Mouse (Mus musculus) MEL (cell line): ENCODE measurements at regions not wholly inside any gene's neighbourhood (a gene's known extent, or its start where the extent isn't known, plus 50 kb on each side); places are given as distances from the start of the nearest gene placed in this dataset.

Experiments used
- DNase-seq: peaks from one replicate; pipeline ENCODE4 v3.0.0; 2011; ENCODE audit warnings: low read depth, low spot score
- H3K27ac ChIP-seq: 2 replicates; pipeline ENCODE4 v1.5.1; 2012; ENCODE audit warnings: low read depth, mild to moderate bottlenecking, control low read depth, low read length, moderate library complexity; ENCODE audit not compliant: control insufficient read depth
- H3K27me3 ChIP-seq, 2 experiments: fragments of 150-350 bp in 1 of 2; sonication (generic) in 1 of 2; 2 replicates each; pipeline ENCODE4 v1.6.1; 2012; ENCODE audit warnings: low read length in 2 of 2, mild to moderate bottlenecking in 2 of 2, improper control_type of control experiment in 1 of 2, moderate library complexity in 1 of 2; ENCODE audit not compliant: insufficient read depth in 2 of 2, control insufficient read depth in 1 of 2
- H3K36me3 ChIP-seq, 2 experiments: 2 replicates each; pipeline ENCODE4 v1.6.1; 2012 to 2014; ENCODE audit warnings: low read length in 2 of 2, improper control_type of control experiment in 1 of 2, inconsistent platforms in 1 of 2, mild to moderate bottlenecking in 1 of 2; ENCODE audit not compliant: insufficient read depth in 2 of 2, control insufficient read depth in 1 of 2
- H3K4me1 ChIP-seq, 2 experiments: fragments of 150-350 bp in 1 of 2; sonication (generic) in 1 of 2; 2 replicates each; pipeline ENCODE4 v1.6.1; 2012; ENCODE audit warnings: low read length in 2 of 2, improper control_type of control experiment in 1 of 2, mild to moderate bottlenecking in 1 of 2; ENCODE audit not compliant: insufficient read depth in 2 of 2, control insufficient read depth in 1 of 2
- H3K4me3 ChIP-seq, 2 experiments: fragments of 150-350 bp in 1 of 2; sonication (generic) in 1 of 2; 2 replicates each; pipeline ENCODE4 v1.5.1; 2012; ENCODE audit warnings: low read depth in 2 of 2, low read length in 2 of 2, mild to moderate bottlenecking in 2 of 2, moderate library complexity in 2 of 2, control low read depth in 1 of 2, improper control_type of control experiment in 1 of 2; ENCODE audit not compliant: control insufficient read depth in 1 of 2, insufficient read depth in 1 of 2
- H3K79me2 ChIP-seq: 2 replicates; pipeline ENCODE4 v1.6.1; 2012; ENCODE audit warnings: mild to moderate bottlenecking, low read length, moderate library complexity; ENCODE audit not compliant: control insufficient read depth, poor library complexity, insufficient read depth
- H3K9ac ChIP-seq: 2 replicates; pipeline ENCODE4 v1.6.1; 2012; ENCODE audit warnings: low read depth, mild to moderate bottlenecking, control low read depth, low read length, moderate library complexity; ENCODE audit not compliant: control insufficient read depth, poor library complexity, severe bottlenecking
- H3K9me3 ChIP-seq: fragments of 150-350 bp; sonication (generic); replicated peaks from 2 replicates; pipeline ENCODE4 v1.6.1; 2012; ENCODE audit warnings: mild to moderate bottlenecking, low read length, improper control_type of control experiment, moderate library complexity; ENCODE audit not compliant: insufficient read depth
- BHLHE40 ChIP-seq: IDR thresholded peaks from 2 replicates; pipeline ENCODE4 v1.6.1; 2012; ENCODE audit warnings: low read depth, mild to moderate bottlenecking, inconsistent platforms, low read length, improper control_type of control experiment, borderline replicate concordance
- CTCF ChIP-seq, 3 experiments: IDR thresholded peaks in 2 of 3; conservative IDR thresholded peaks in 1 of 3; 2 replicates each; pipeline ENCODE4 v1.5.1; 2011 to 2012; ENCODE audit warnings: low read length in 3 of 3, low read depth in 2 of 3, mild to moderate bottlenecking in 2 of 3, improper control_type of control experiment in 1 of 3, inconsistent platforms in 1 of 3, mixed read lengths in 1 of 3, moderate library complexity in 1 of 3; ENCODE audit not compliant: control insufficient read depth in 1 of 3, insufficient read depth in 1 of 3, poor library complexity in 1 of 3, severe bottlenecking in 1 of 3
- E2F4 ChIP-seq: IDR thresholded peaks from 2 replicates; pipeline ENCODE4 v1.6.1; 2011; ENCODE audit warnings: low read depth, low read length, improper control_type of control experiment, borderline replicate concordance
- ELF1 ChIP-seq: IDR thresholded peaks from 2 replicates; pipeline ENCODE4 v1.6.1; 2014; ENCODE audit warnings: low read depth, mild to moderate bottlenecking, inconsistent platforms, low read length, improper control_type of control experiment, moderate library complexity
- EP300 ChIP-seq, 2 experiments: IDR thresholded peaks; 2 replicates each; pipeline ENCODE4 v1.6.1; 2011; ENCODE audit warnings: improper control_type of control experiment in 2 of 2, low read length in 2 of 2, low read depth in 1 of 2, mild to moderate bottlenecking in 1 of 2
- GATA1 ChIP-seq: IDR thresholded peaks from 2 replicates; pipeline ENCODE4 v1.6.1; 2011; ENCODE audit warnings: low read depth, low read length, improper control_type of control experiment
- HCFC1 ChIP-seq: IDR thresholded peaks from 2 replicates; pipeline ENCODE4 v1.6.1; 2012; ENCODE audit warnings: low read depth, mild to moderate bottlenecking, inconsistent platforms, low read length, improper control_type of control experiment, moderate library complexity
- MAFK ChIP-seq: IDR thresholded peaks from 2 replicates; pipeline ENCODE4 v1.6.1; 2011; ENCODE audit warnings: low read depth, mild to moderate bottlenecking, low read length, improper control_type of control experiment, borderline replicate concordance
- MAX ChIP-seq: IDR thresholded peaks from 2 replicates; pipeline ENCODE4 v1.6.1; 2011; ENCODE audit warnings: low read length, improper control_type of control experiment
- MEF2A ChIP-seq: IDR thresholded peaks from 2 replicates; pipeline ENCODE4 v1.6.1; 2014; ENCODE audit warnings: low read depth, mild to moderate bottlenecking, inconsistent platforms, low read length, improper control_type of control experiment; ENCODE audit not compliant: poor library complexity, insufficient replicate concordance, severe bottlenecking; ENCODE audit errors: extremely low read depth
- MYB ChIP-seq: IDR thresholded peaks from 2 replicates; pipeline ENCODE4 v1.6.1; 2011; ENCODE audit warnings: mild to moderate bottlenecking, low read depth, low read length, improper control_type of control experiment
- MYC ChIP-seq: IDR thresholded peaks from 2 replicates; pipeline ENCODE4 v1.6.1; 2011; ENCODE audit warnings: low read depth, mild to moderate bottlenecking, low read length, improper control_type of control experiment, moderate library complexity
- NELFE ChIP-seq: IDR thresholded peaks from 2 replicates; pipeline ENCODE4 v1.6.1; 2011; ENCODE audit warnings: low read depth, low read length, improper control_type of control experiment
- POLR2AphosphoS2 ChIP-seq: IDR thresholded peaks from 2 replicates; pipeline ENCODE4 v1.6.1; 2011; ENCODE audit warnings: low read length, improper control_type of control experiment
- RCOR1 ChIP-seq: IDR thresholded peaks from 2 replicates; pipeline ENCODE4 v1.6.1; 2012; ENCODE audit warnings: low read depth, mild to moderate bottlenecking, inconsistent platforms, low read length, improper control_type of control experiment
- USF1 ChIP-seq: IDR thresholded peaks from 2 replicates; pipeline ENCODE4 v1.6.1; 2014; ENCODE audit warnings: low read depth, mild to moderate bottlenecking, inconsistent platforms, low read length, improper control_type of control experiment, moderate library complexity
- USF2 ChIP-seq, 2 experiments: IDR thresholded peaks; 2 replicates each; pipeline ENCODE4 v1.6.1; 2011 to 2012; ENCODE audit warnings: improper control_type of control experiment in 2 of 2, low read length in 2 of 2, borderline replicate concordance in 1 of 2, inconsistent platforms in 1 of 2, low read depth in 1 of 2, mild to moderate bottlenecking in 1 of 2; ENCODE audit not compliant: insufficient read depth in 1 of 2
- ZC3H11A ChIP-seq: IDR thresholded peaks from 2 replicates; pipeline ENCODE4 v1.6.1; 2012; ENCODE audit warnings: low read depth, mild to moderate bottlenecking, inconsistent platforms, low read length, improper control_type of control experiment
- ZKSCAN1 ChIP-seq: IDR thresholded peaks from 2 replicates; pipeline ENCODE4 v1.6.1; 2012; ENCODE audit warnings: low read depth, mild to moderate bottlenecking, inconsistent platforms, low read length, improper control_type of control experiment, moderate library complexity
- ZNF384 ChIP-seq: IDR thresholded peaks from 2 replicates; pipeline ENCODE4 v1.6.1; 2012; ENCODE audit warnings: low read depth, mild to moderate bottlenecking, inconsistent platforms, low read length, improper control_type of control experiment

DNA sequence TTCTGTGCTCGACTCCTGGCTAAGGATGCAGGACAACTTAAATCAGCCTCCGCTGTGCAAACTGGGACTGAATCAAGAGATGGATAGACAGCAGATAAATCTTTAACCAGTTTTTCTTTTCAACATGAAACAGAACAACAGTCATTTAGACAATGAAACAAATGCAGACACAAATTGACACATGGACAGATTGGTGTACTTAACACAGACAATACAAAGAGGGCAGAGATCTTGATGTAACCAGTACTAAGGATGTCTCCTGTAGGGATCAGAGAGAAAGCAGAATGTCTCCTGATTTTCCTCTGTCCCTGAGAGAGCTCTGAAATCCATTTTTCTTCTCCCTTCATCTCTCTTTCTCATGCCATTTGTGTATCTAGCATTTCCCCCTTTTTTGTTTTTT is 1241.5 kb downstream of the Hace1 start:
- Histone ChIP-seq H3K4me3 (no peak overlapping the region), H3K79me2 (no peaks in the 10 kb centered on the region), H3K27ac (no peak overlapping the region), H3K36me3 (no peaks in the 10 kb centered on the region), H3K27me3 (no peaks in the 10 kb centered on the region), H3K9me3 (no peaks in the 10 kb centered on the region), H3K4me1 (no peaks in the 10 kb centered on the region), H3K9ac (no peak overlapping the region)
- TF ChIP-seq POLR2AphosphoS2: no peak
- TF ChIP-seq CTCF (IDR thresholded peaks at IDR 0.05 in 2 of 3, conservative IDR thresholded peaks at IDR 0.05 in 1 of 3; ENCODE audit: control insufficient read depth in 1 of 3, insufficient read depth in 1 of 3, low read depth in 2 of 3, low read length in 3 of 3, poor library complexity in 1 of 3, severe bottlenecking in 1 of 3): no peak
- TF ChIP-seq BHLHE40: no peak
- no peak for TF ChIP-seq USF2 (IDR thresholded peaks at IDR 0.05; ENCODE audit: borderline replicate concordance in 1 of 2, insufficient read depth in 1 of 2, low read depth in 1 of 2, low read length in 2 of 2)
- TF ChIP-seq MYC: no peak
- TF ChIP-seq MEF2A: no peak
- TF ChIP-seq ZNF384: no peak
- TF ChIP-seq E2F4: no peak
- TF ChIP-seq RCOR1: no peak
- no peak for TF ChIP-seq NELFE
- no peak for TF ChIP-seq GATA1
- TF ChIP-seq USF1: no peak
- no peak for DNase-seq

DNA sequence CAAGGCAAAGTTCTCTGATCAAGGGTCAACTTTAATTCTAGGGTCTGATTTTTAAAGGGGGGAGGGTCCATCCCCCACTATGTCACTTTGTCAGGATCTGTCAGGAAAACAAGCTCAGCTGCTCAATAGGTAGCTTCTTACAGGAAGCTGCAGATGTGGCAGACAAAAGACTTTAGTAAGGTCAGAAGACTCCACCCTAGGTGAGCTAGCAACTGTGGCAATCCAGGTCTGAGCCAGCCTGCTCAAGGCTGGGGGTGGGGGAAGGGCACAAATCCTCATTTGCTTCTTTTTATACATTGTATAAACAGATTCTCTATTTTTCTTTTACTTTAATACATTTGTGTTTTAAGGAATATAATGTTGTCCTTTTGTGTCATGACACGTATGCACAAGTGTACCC is 1242.3 kb downstream of the Hace1 start:
- no peak for DNase-seq
- Histone ChIP-seq H3K27me3 (no peaks in the 10 kb centered on the region), H3K9ac (no peak overlapping the region), H3K79me2 (no peaks in the 10 kb centered on the region), H3K36me3 (no peaks in the 10 kb centered on the region), H3K9me3 (no peaks in the 10 kb centered on the region), H3K4me1 (no peaks in the 10 kb centered on the region), H3K27ac (no peak overlapping the region), H3K4me3 (no peak overlapping the region)
- no peak for TF ChIP-seq HCFC1
- no peak for TF ChIP-seq CTCF (IDR thresholded peaks at IDR 0.05 in 2 of 3, conservative IDR thresholded peaks at IDR 0.05 in 1 of 3; ENCODE audit: control insufficient read depth in 1 of 3, insufficient read depth in 1 of 3, low read depth in 2 of 3, low read length in 3 of 3, poor library complexity in 1 of 3, severe bottlenecking in 1 of 3)
- no peak for TF ChIP-seq ZC3H11A

DNA sequence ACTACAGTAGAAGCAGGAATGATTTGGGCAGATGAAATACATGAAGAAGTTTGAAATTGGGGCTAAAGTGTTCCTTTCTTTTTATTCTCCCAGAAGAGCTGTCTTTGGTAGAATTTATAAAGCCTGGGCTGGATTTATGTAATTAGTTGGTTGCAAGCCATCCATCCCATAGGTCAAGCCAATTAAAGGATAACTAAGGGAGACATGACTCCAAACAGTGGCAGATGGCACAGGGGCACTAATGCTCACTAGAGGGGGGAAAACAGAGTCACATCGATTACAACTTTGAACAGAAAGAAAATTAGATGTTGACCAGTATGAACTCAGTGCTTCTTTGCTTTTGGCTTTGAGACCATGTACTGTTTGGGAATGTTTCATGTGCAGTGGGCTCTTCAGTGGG is 1246.2 kb downstream of the Hace1 start:
- no peaks in the 10 kb centered on the region for H3K79me2 ChIP-seq
- TF ChIP-seq E2F4 (no peak), EP300 (IDR thresholded peaks at IDR 0.05; ENCODE audit: low read depth in 1 of 2, low read length in 2 of 2) (no peak), MYB (no peak), ZKSCAN1 (no peak), USF2 (IDR thresholded peaks at IDR 0.05; ENCODE audit: borderline replicate concordance in 1 of 2, insufficient read depth in 1 of 2, low read depth in 1 of 2, low read length in 2 of 2) (no peak), MAX (no peak), USF1 (no peak), MAFK (no peak), ELF1 (no peak), RCOR1 (no peak)
- H3K36me3 ChIP-seq: no peaks in the 10 kb centered on the region
- no peak overlapping the region for H3K9ac ChIP-seq
- no peak for DNase-seq
- no peaks in the 10 kb centered on the region for H3K9me3 ChIP-seq
- H3K27me3 ChIP-seq: no peaks in the 10 kb centered on the region
- no peak overlapping the region for H3K27ac ChIP-seq
- no peaks in the 10 kb centered on the region for H3K4me1 ChIP-seq
- H3K4me3 ChIP-seq: no peak overlapping the region
